ENCODE assay signal across 8 mouse cellular contexts in genomic region chrX:151344501-151344984, GRCm38 (mm10). TPM values are rescaled to one million over a fixed set of nuclear protein-coding genes. Genes with fewer than 3 reads are reported as not detected.
DNase-seq lines count a peak whose midpoint lies in the region; ATAC-seq and TF ChIP-seq lines count a peak whose summit lies in the region.

No protein-coding gene starts in this region.

- TF ChIP-seq CTCF in intestine, postnatal 0 days (IDR thresholded peaks at IDR 0.05; ENCODE audit: low read depth), result no peak
- no peak for TF ChIP-seq CTCF in small intestine, adult 2 months (IDR thresholded peaks at IDR 0.05; ENCODE audit: extremely low read depth, insufficient read length, insufficient replicate concordance, low read depth, low read length)

- no peaks in the 10 kb centered on the region for H3K4me1 ChIP-seq in intestine, postnatal 0 days (replicated peaks; ENCODE audit: control insufficient read depth, insufficient read depth, low read length)
- H3K4me1 ChIP-seq in limb, embryonic 11.5 days (ENCODE audit: control insufficient read depth, insufficient read depth, low read length), result no peaks in the 10 kb centered on the region
- H3K4me1 ChIP-seq in midbrain, embryonic 11.5 days (ENCODE audit: control insufficient read depth, insufficient read depth, low read length), result peaks cover 5% of the 10 kb centered on the region
- peaks cover 2% of the 10 kb centered on the region; the same call in 1 of the 2 replicates for H3K4me1 ChIP-seq in small intestine, adult 2 months (ENCODE audit: control insufficient read depth, insufficient read depth, insufficient read length, low read length)

- no peaks in the 10 kb centered on the region for H3K36me3 ChIP-seq in intestine, postnatal 0 days (ENCODE audit: control insufficient read depth, insufficient read depth)
- no peaks in the 10 kb centered on the region for H3K36me3 ChIP-seq in limb, embryonic 11.5 days (ENCODE audit: control insufficient read depth, insufficient read depth, low read length)
- H3K36me3 ChIP-seq in midbrain, embryonic 11.5 days (ENCODE audit: control insufficient read depth, insufficient read depth, low read length), result no peaks in the 10 kb centered on the region
- H3K36me3 ChIP-seq in small intestine, adult 2 months (ENCODE audit: control insufficient read depth, insufficient read depth, low read length), result no peaks in the 10 kb centered on the region

- H3K27ac ChIP-seq in intestine, postnatal 0 days (ENCODE audit: low read depth, low read length), result peak overlapping the region; percentile 71
- peak overlapping the region; percentile 47; the same call in 1 of the 2 replicates for H3K27ac ChIP-seq in limb, embryonic 11.5 days (replicated peaks; ENCODE audit: low read depth, low read length)
- H3K27ac ChIP-seq in midbrain, embryonic 11.5 days (ENCODE audit: low read depth, low read length), result peak overlapping the region; percentile 40
- peak overlapping the region; percentile 52 for H3K27ac ChIP-seq in small intestine, adult 2 months (ENCODE audit: insufficient read depth, low read depth, low read length)

- peak overlapping the region; percentile 62 for H3K4me3 ChIP-seq in intestine, postnatal 0 days (ENCODE audit: low read depth, low read length)
- peak overlapping the region; percentile 68 for H3K4me3 ChIP-seq in limb, embryonic 11.5 days (ENCODE audit: low read depth, low read length)
- peak overlapping the region; percentile 66 for H3K4me3 ChIP-seq in midbrain, embryonic 11.5 days (ENCODE audit: low read depth, low read length)
- H3K4me3 ChIP-seq in small intestine, adult 2 months (ENCODE audit: low read depth, low read length), result peak overlapping the region; percentile 100

- no peaks in the 10 kb centered on the region for H3K27me3 ChIP-seq in intestine, postnatal 0 days (replicated peaks; ENCODE audit: control insufficient read depth, insufficient read depth, low read length)
- peaks cover 14% of the 10 kb centered on the region for H3K27me3 ChIP-seq in limb, embryonic 11.5 days (ENCODE audit: control insufficient read depth, insufficient read depth, low read length)
- H3K27me3 ChIP-seq in midbrain, embryonic 11.5 days (ENCODE audit: control insufficient read depth, insufficient read depth, low read length), result 0 out of 2 replicates have a peak, but pooled peaks cover 4% of the 10 kb centered on the region
- H3K27me3 ChIP-seq in small intestine, adult 2 months (ENCODE audit: control insufficient read depth, insufficient read depth, low read length), result no peaks in the 10 kb centered on the region

- H3K4me2 ChIP-seq in intestine, postnatal 0 days (replicated peaks; ENCODE audit: low read depth), result peak overlapping the region; percentile 70
- peak overlapping the region; percentile 69 for H3K4me2 ChIP-seq in limb, embryonic 11.5 days (ENCODE audit: low read depth, severe bottlenecking)
- H3K4me2 ChIP-seq in midbrain, embryonic 11.5 days, result peak overlapping the region; percentile 65

- H3K9me3 ChIP-seq in intestine, postnatal 0 days (ENCODE audit: control insufficient read depth), result no peaks in the 10 kb centered on the region
- no peaks in the 10 kb centered on the region for H3K9me3 ChIP-seq in limb, embryonic 11.5 days (ENCODE audit: control insufficient read depth, low read length)
- H3K9me3 ChIP-seq in midbrain, embryonic 11.5 days (ENCODE audit: control insufficient read depth, low read length), result no peaks in the 10 kb centered on the region

- WGBS in intestine, postnatal 0 days, result 19% methylated on average over 33 of the region's 33 CpGs
- 27% methylated on average over 33 of the region's 33 CpGs for WGBS in limb, embryonic 11.5 days
- 10% methylated on average over 30 of the region's 33 CpGs for WGBS in midbrain, embryonic 11.5 days
- WGBS in small intestine, adult 2 months, result 12% methylated on average over 33 of the region's 33 CpGs

- ATAC-seq in intestine, postnatal 0 days, result peak; percentile 62
- peak; percentile 44; the same call in 1 of the 2 replicates for ATAC-seq in limb, embryonic 11.5 days (ENCODE audit: insufficient number of reproducible peaks, low FRiP score, low TSS enrichment, low read depth)
- ATAC-seq in midbrain, embryonic 11.5 days (ENCODE audit: low FRiP score), result peak; percentile 72

- peak; percentile 73 for DNase-seq in 3134 (ENCODE audit: extremely low read depth, insufficient read length, low spot score)
- DNase-seq in adrenal gland, adult (ENCODE audit: inconsistent age in 2 of 2, low spot score in 1 of 2), result peak; percentile 57 to 81
- DNase-seq in embryo, embryonic 10.5 days (ENCODE audit: low spot score), result peak; percentile 13
- DNase-seq in gastrocnemius, postnatal 4 days (ENCODE audit: low spot score in 2 of 2), result peak; percentile 26 to 31
- peak; percentile 53 for DNase-seq in limb, embryonic 11.5 days (ENCODE audit: low spot score)
- DNase-seq in midbrain, embryonic 11.5 days (ENCODE audit: low spot score, missing footprints), result peak; percentile 85

- peak overlapping the region; percentile 57 for H3K9ac ChIP-seq in intestine, postnatal 0 days (ENCODE audit: low read depth, low read length)
- peak overlapping the region; percentile 70 for H3K9ac ChIP-seq in limb, embryonic 11.5 days (ENCODE audit: low read length)
- peak overlapping the region; percentile 70 for H3K9ac ChIP-seq in midbrain, embryonic 11.5 days (ENCODE audit: low read length)

- TF ChIP-seq POLR2A in small intestine, adult 2 months (IDR thresholded peaks at IDR 0.05; ENCODE audit: low read depth, low read length), result no peak

RNA-seq across cellular contexts. Expression of gene Fam120c, which starts 0.6 kb away (rescaled TPM):
- 10 to 100 TPM; 23.6 to 24.4 TPM for total RNA-seq in gastrocnemius, postnatal 4 days (2021)
- polyA plus RNA-seq in intestine, postnatal 0 days (2015; fragmentation: Nextera tagmentation; extraction: Ambion mirVana), result 0.81 and 0.89 TPM in 2 replicates
- 2.9 and 3.3 TPM in 2 replicates for polyA plus RNA-seq in limb, embryonic 11.5 days (2014; fragmentation: Nextera tagmentation; extraction: Ambion mirVana)
- 3.6 and 3.8 TPM in 2 replicates for polyA plus RNA-seq in midbrain, embryonic 11.5 days (2014; fragmentation: Nextera tagmentation; extraction: Ambion mirVana)
- 1.3 and 1.6 TPM in 2 replicates for polyA plus RNA-seq in small intestine, adult 2 months (2012; rRNA removed)

Comparison
In these comparisons a context has a peak if more than half of its experiments do, and no peak if none do; other contexts are left out.
1. Peak in every context shown above with its lines: DNase-seq, ATAC-seq, H3K4me3 ChIP-seq and H3K27ac ChIP-seq.
2. DNase-seq: peak in every context shown above with its lines; median percentile 85 in midbrain, embryonic 11.5 days; 73 in 3134; 69 in adrenal gland, adult; 53 in limb, embryonic 11.5 days; 28 in gastrocnemius, postnatal 4 days; 13 in embryo, embryonic 10.5 days.